Mouse (Mus musculus): ENCODE measurements around the gene Lypd6b. TPM values are rescaled to one million over a fixed set of nuclear protein-coding genes. Genes with fewer than 3 reads are reported as not detected.

Gene Lypd6b
- polyA plus RNA-seq, 1 experiment from 2014 or later: 0.12 TPM

GRCm38 (mm10) chr2:49983021-49983420, 195.5 kb downstream of the Lypd6b start:
- Histone ChIP-seq H3K27ac (no peak overlapping the region), H3K36me3 (no peaks in the 10 kb centered on the region), H3K4me3 (no peak overlapping the region), H3K4me1 (no peaks in the 10 kb centered on the region), H3K27me3 (replicated peaks) (no peaks in the 10 kb centered on the region), H3K9ac (no peak overlapping the region), H3K9me3 (replicated peaks) (no peaks in the 10 kb centered on the region), H3K4me2 (no peak overlapping the region)
- WGBS (ENCODE audit: insufficient replicate concordance): 71% methylated on average over 5 of the region's 5 CpGs
- ATAC-seq: no peak

GRCm38 (mm10) chr2:49984780-49985179, 197.3 kb downstream of the Lypd6b start:
- 42% methylated on average over 3 of the region's 3 CpGs for WGBS (ENCODE audit: insufficient replicate concordance)
- Histone ChIP-seq H3K27ac (no peak overlapping the region), H3K4me1 (no peaks in the 10 kb centered on the region), H3K27me3 (replicated peaks) (no peaks in the 10 kb centered on the region), H3K4me3 (no peak overlapping the region), H3K4me2 (no peak overlapping the region), H3K36me3 (no peaks in the 10 kb centered on the region), H3K9ac (no peak overlapping the region), H3K9me3 (replicated peaks) (no peaks in the 10 kb centered on the region)
- ATAC-seq: no peak

- no peaks in the 10 kb centered on the region for H3K9me3 ChIP-seq (replicated peaks)
- no peak overlapping the region for H3K4me2 ChIP-seq
- no peaks in the 10 kb centered on the region for H3K4me1 ChIP-seq
- H3K9ac ChIP-seq: no peak overlapping the region
- H3K27ac ChIP-seq: no peak overlapping the region
- WGBS (ENCODE audit: insufficient replicate concordance): 59% methylated on average over 4 of the region's 4 CpGs
- no peaks in the 10 kb centered on the region for H3K27me3 ChIP-seq (replicated peaks)
- no peaks in the 10 kb centered on the region for H3K36me3 ChIP-seq
- no peak overlapping the region for H3K4me3 ChIP-seq
- ATAC-seq: no peak
Observed at GRCm38 (mm10) chr2:49995841-49996240, 208.4 kb downstream of the Lypd6b start.

GRCm38 (mm10) chr2:49997216-49997615, 209.7 kb downstream of the Lypd6b start:
- ATAC-seq: no peak

More at GRCm38 (mm10) chr2:49997216-49997615, 209.7 kb downstream of the Lypd6b start:
- H3K27ac ChIP-seq: no peak overlapping the region
- H3K9me3 ChIP-seq (replicated peaks): no peaks in the 10 kb centered on the region
- H3K9ac ChIP-seq: no peak overlapping the region
- H3K4me3 ChIP-seq: no peak overlapping the region
- no peaks in the 10 kb centered on the region for H3K27me3 ChIP-seq (replicated peaks)
- 34% methylated on average over 1 of the region's 1 CpGs for WGBS (ENCODE audit: insufficient replicate concordance)
- H3K36me3 ChIP-seq: no peaks in the 10 kb centered on the region
- no peaks in the 10 kb centered on the region for H3K4me1 ChIP-seq
- H3K4me2 ChIP-seq: no peak overlapping the region

Other genes starting within 250 kb of the Lypd6b start
- gene Kif5c, start 168.4 kb upstream of the Lypd6b start, polyA plus RNA-seq (2016; fragmentation: Nextera tagmentation; extraction: Ambion mirVana): 0.20 and 0.21 TPM in 2 replicates